22 mouse cellular contexts compared by ENCODE assay signal in genomic region chr6:99274667-99275066, GRCm38 (mm10).
DNase-seq lines count a peak whose midpoint lies in the region; ATAC-seq and TF ChIP-seq lines count a peak whose summit lies in the region.
"Had no signal": no experiment of that assay in that cellular context is flagged by ENCODE, and none has a peak within 500 bp of the region (broad histone marks: within the 10 kb centered on the region; RNA-seq: fewer than 3 reads in every experiment).

No protein-coding gene starts in this region.

- no peaks in the 10 kb centered on the region for H3K9me3 ChIP-seq in liver, postnatal 0 days (ENCODE audit: low read length)
- H3K9me3 ChIP-seq: embryonic facial prominence, embryonic 13.5 days; forebrain, embryonic 15.5 days; heart, embryonic 15.5 days; hindbrain, embryonic 15.5 days; limb, embryonic 12.5 days; liver, embryonic 15.5 days had no signal

- intact Hi-C loops in left cerebral cortex, postnatal 4 days (cut with DNase I), result loop anchor here (10.0 kb wide), 1 partner anchor 250 kb away; the partner anchor contains the start of gene Foxp1

- no peak for DNase-seq in liver, postnatal 0 days
- no peak for DNase-seq in liver
- DNase-seq in CD4-positive, CD25-positive, alpha-beta regulatory T cell, adult 2 months (ENCODE audit: low read depth, low spot score), result peak; percentile 79
- no peak for DNase-seq in spleen, adult 18-20 months
- no peak for DNase-seq in left cerebral cortex, postnatal 4 days
- DNase-seq: adrenal gland, postnatal 10 days; cerebellum, postnatal 14 days; gastrocnemius, postnatal 14 days; heart, postnatal 4 days; kidney, adult 9 months; kidney, postnatal 25 days; layer of hippocampus, adult 9-11 months; midbrain, embryonic 14.5 days had no signal

- H3K4me3 ChIP-seq in liver, postnatal 0 days (ENCODE audit: low read depth, low read length), result no peak overlapping the region
- H3K4me3 ChIP-seq: embryonic facial prominence, embryonic 13.5 days; forebrain, embryonic 15.5 days; heart, embryonic 15.5 days; hindbrain, embryonic 15.5 days; left cerebral cortex, adult 2 months; limb, embryonic 12.5 days had no signal

- no peak overlapping the region for H3K4me2 ChIP-seq in liver, postnatal 0 days (ENCODE audit: low read depth, low read length)
- H3K4me2 ChIP-seq: embryonic facial prominence, embryonic 13.5 days; forebrain, embryonic 15.5 days; heart, embryonic 15.5 days; hindbrain, embryonic 15.5 days; liver, embryonic 15.5 days had no signal

- H3K9ac ChIP-seq in liver, postnatal 0 days (replicated peaks), result no peak overlapping the region
- H3K9ac ChIP-seq: embryonic facial prominence, embryonic 13.5 days; forebrain, embryonic 15.5 days; heart, embryonic 15.5 days; hindbrain, embryonic 15.5 days; limb, embryonic 12.5 days; liver, embryonic 15.5 days had no signal

- no peak for TF ChIP-seq CTCF in liver, postnatal 0 days (IDR thresholded peaks at IDR 0.05; ENCODE audit: low read depth)

- peaks cover 19% of the 10 kb centered on the region for H3K4me1 ChIP-seq in liver, postnatal 0 days (ENCODE audit: insufficient read depth)
- H3K4me1 ChIP-seq: heart, embryonic 15.5 days; hindbrain, embryonic 15.5 days had no signal

- TF ChIP-seq EP300 in liver, postnatal 0 days (IDR thresholded peaks at IDR 0.05; ENCODE audit: low read depth), result no peak

- H3K27me3 ChIP-seq in liver, postnatal 0 days (ENCODE audit: insufficient read depth, low read length), result no peaks in the 10 kb centered on the region
- H3K27me3 ChIP-seq: forebrain, embryonic 15.5 days; heart, embryonic 15.5 days; hindbrain, embryonic 15.5 days; limb, embryonic 12.5 days; liver, embryonic 15.5 days had no signal

- 74% methylated on average over 5 of the region's 5 CpGs for WGBS in liver, postnatal 0 days (ENCODE audit: insufficient replicate concordance)

- ATAC-seq in liver, postnatal 0 days, result peak; percentile 23; the same call in 1 of the 2 replicates
- peak; percentile 81 for ATAC-seq in inflammation-experienced regulatory T-cells, adult 6 months
- ATAC-seq in neutrophil, adult 5-6 weeks (ENCODE audit: extremely low read depth, insufficient number of reproducible peaks, low FRiP score, poor library complexity, severe bottlenecking), result peak; percentile 49; the same call in 1 of the 2 replicates
- ATAC-seq: forebrain, embryonic 15.5 days had no signal

- H3K27ac ChIP-seq in liver, postnatal 0 days (ENCODE audit: low read depth), result no peak overlapping the region
- H3K27ac ChIP-seq: embryonic facial prominence, embryonic 13.5 days; forebrain, embryonic 15.5 days; heart, embryonic 15.5 days; hindbrain, embryonic 15.5 days; left cerebral cortex, adult 2 months; limb, embryonic 12.5 days; liver, embryonic 15.5 days had no signal

- no peaks in the 10 kb centered on the region; the same call in none of the 2 replicates for H3K36me3 ChIP-seq in liver, postnatal 0 days (replicated peaks; ENCODE audit: insufficient read depth, low read length)
- H3K36me3 ChIP-seq: embryonic facial prominence, embryonic 13.5 days; forebrain, embryonic 15.5 days; heart, embryonic 15.5 days; hindbrain, embryonic 15.5 days; limb, embryonic 12.5 days; liver, embryonic 15.5 days had no signal

Comparison
In these comparisons a context has a peak if more than half of its experiments do, and no peak if none do; other contexts are left out.
1. ATAC-seq: peak in every context shown above with its lines; median percentile 81 in inflammation-experienced regulatory T-cells, adult 6 months; 49 in neutrophil, adult 5-6 weeks; 23 in liver, postnatal 0 days.